Mouse (Mus musculus) small intestine, adult 2 months (tissue): Measurements from ENCODE around the gene Ubl3. TPM values are rescaled to one million over a fixed set of nuclear protein-coding genes. Genes with fewer than 3 reads are reported as not detected.

Source experiments
- H3K27ac ChIP-seq: fragments of 200-500 bp; 2 replicates; pipeline ENCODE4 v1.5.1; 2012; ENCODE audit warnings: low read depth, low read length, control low read depth, inconsistent platforms; ENCODE audit not compliant: insufficient read depth
- H3K27me3 ChIP-seq: fragments of 200-500 bp; 2 replicates; pipeline ENCODE4 v1.6.1; 2012; ENCODE audit warnings: mild to moderate bottlenecking, moderate library complexity, low read length, inconsistent platforms; ENCODE audit not compliant: control insufficient read depth, insufficient read depth
- H3K36me3 ChIP-seq: fragments of 200-500 bp; 2 replicates; pipeline ENCODE4 v1.6.1; 2012; ENCODE audit warnings: mild to moderate bottlenecking, low read length, control low read depth, inconsistent platforms; ENCODE audit not compliant: control insufficient read depth, insufficient read depth
- H3K4me1 ChIP-seq: fragments of 200-500 bp; 2 replicates; pipeline ENCODE4 v1.6.1; 2012; ENCODE audit warnings: low read length, inconsistent platforms, mixed read lengths; ENCODE audit not compliant: control insufficient read depth, insufficient read depth, insufficient read length
- H3K4me3 ChIP-seq: fragments of 200-500 bp; 2 replicates; pipeline ENCODE4 v1.5.1; 2012; ENCODE audit warnings: low read depth, mild to moderate bottlenecking, control low read depth, inconsistent platforms, low read length, moderate library complexity
- CTCF ChIP-seq: fragments of 200-500 bp; IDR thresholded peaks from 2 replicates; pipeline ENCODE4 v1.5.1; 2012; ENCODE audit warnings: low read depth, mild to moderate bottlenecking, control low read depth, inconsistent platforms, low read length, moderate library complexity, mixed read lengths; ENCODE audit not compliant: insufficient replicate concordance, insufficient read length; ENCODE audit errors: extremely low read depth
- POLR2A ChIP-seq: fragments of 200-500 bp; IDR thresholded peaks from 2 replicates; pipeline ENCODE4 v1.6.1; 2012; ENCODE audit warnings: low read depth, mild to moderate bottlenecking, control low read depth, inconsistent platforms, low read length, moderate library complexity
- WGBS: fragments of 180-500 bp; shearing (Covaris S2); methylation state at CpG from one replicate; pipeline ENCODE4 v1.1.7; 2018; 5-methylcytosine and 5-hydroxymethylcytosine counted together
- polyA plus RNA-seq: library from polyadenylated mRNA; depleted of rRNA; stranded (reverse); fragments of >200 nt; gene quantifications from 2 replicates; pipeline ENCODE4 v1.2.3, GENCODE M21; 2012

Gene Ubl3
- polyA plus RNA-seq, 1 experiment, result 68.2 TPM

- TF ChIP-seq CTCF, result no peak
- TF ChIP-seq POLR2A, result no peak
- H3K4me1 ChIP-seq, result 0 out of 2 replicates have a peak, but pooled peaks cover 4% of the 10 kb centered on the region
- H3K36me3 ChIP-seq, result no peaks in the 10 kb centered on the region
- no peak overlapping the region for H3K4me3 ChIP-seq
- no peaks in the 10 kb centered on the region for H3K27me3 ChIP-seq
- H3K27ac ChIP-seq, result no peak overlapping the region
- WGBS, result 44% methylated on average over 5 of the region's 5 CpGs
These were observed 22.6 kb upstream of the Ubl3 start for GRCm38 (mm10) chr5:148575163-148575562.

- no peaks in the 10 kb centered on the region for H3K36me3 ChIP-seq
- no peak overlapping the region for H3K27ac ChIP-seq
- H3K4me1 ChIP-seq, result no peaks in the 10 kb centered on the region
- no peak overlapping the region for H3K4me3 ChIP-seq
- 75% methylated on average over 5 of the region's 5 CpGs for WGBS
- H3K27me3 ChIP-seq, result no peaks in the 10 kb centered on the region
- TF ChIP-seq POLR2A (no peak), CTCF (no peak)
These were observed 20.1 kb upstream of the Ubl3 start for GRCm38 (mm10) chr5:148572676-148573075.

GRCm38 (mm10) chr5:148570571-148571304, 18.1 kb upstream of the Ubl3 start:
- 77% methylated on average over 14 of the region's 14 CpGs for WGBS
- Histone ChIP-seq H3K27me3 (no peaks in the 10 kb centered on the region), H3K36me3 (no peaks in the 10 kb centered on the region), H3K4me3 (no peak overlapping the region), H3K27ac (no peak overlapping the region), H3K4me1 (no peaks in the 10 kb centered on the region)
- peak; percentile 30; the same call in 1 of the 2 replicates for TF ChIP-seq CTCF
- no peak for TF ChIP-seq POLR2A

GRCm38 (mm10) chr5:148569444-148569843, 16.9 kb upstream of the Ubl3 start:
- H3K4me1 ChIP-seq, result no peaks in the 10 kb centered on the region; the same call in 1 of the 2 replicates
- no peak overlapping the region for H3K27ac ChIP-seq
- H3K27me3 ChIP-seq, result no peaks in the 10 kb centered on the region
- TF ChIP-seq CTCF (no peak), POLR2A (no peak)
- H3K36me3 ChIP-seq, result no peaks in the 10 kb centered on the region
- H3K4me3 ChIP-seq, result no peak overlapping the region
- WGBS, result 83% methylated on average over 13 of the region's 13 CpGs

GRCm38 (mm10) chr5:148565636-148566035, 13.0 kb upstream of the Ubl3 start:
- 20% methylated on average over 6 of the region's 6 CpGs for WGBS

GRCm38 (mm10) chr5:148564073-148564472, 11.5 kb upstream of the Ubl3 start:
- H3K4me3 ChIP-seq, result no peak overlapping the region
- no peaks in the 10 kb centered on the region for H3K27me3 ChIP-seq
- no peaks in the 10 kb centered on the region for H3K36me3 ChIP-seq
- WGBS, result 84% methylated on average over 3 of the region's 3 CpGs
- no peaks in the 10 kb centered on the region; the same call in 1 of the 2 replicates for H3K4me1 ChIP-seq
- H3K27ac ChIP-seq, result no peak overlapping the region
- no peak for TF ChIP-seq CTCF
- TF ChIP-seq POLR2A, result no peak

More at GRCm38 (mm10) chr5:148565636-148566035, 13.0 kb upstream of the Ubl3 start:
- Histone ChIP-seq H3K27me3 (no peaks in the 10 kb centered on the region), H3K36me3 (no peaks in the 10 kb centered on the region), H3K4me1 (no peaks in the 10 kb centered on the region; the same call in 1 of the 2 replicates), H3K4me3 (no peak overlapping the region), H3K27ac (no peak overlapping the region)
- no peak for TF ChIP-seq POLR2A

- H3K27ac ChIP-seq, result no peak overlapping the region
- H3K27me3 ChIP-seq, result no peaks in the 10 kb centered on the region
- H3K36me3 ChIP-seq, result no peaks in the 10 kb centered on the region
- TF ChIP-seq POLR2A, result no peak
- no peak for TF ChIP-seq CTCF
- no peaks in the 10 kb centered on the region; the same call in 1 of the 2 replicates for H3K4me1 ChIP-seq
- 62% methylated on average over 4 of the region's 4 CpGs for WGBS
- H3K4me3 ChIP-seq, result no peak overlapping the region
These were observed 10.7 kb upstream of the Ubl3 start for GRCm38 (mm10) chr5:148563281-148563680.
